Mouse (Mus musculus) right cerebral cortex, postnatal 14 days (tissue): ENCODE results near the gene Psg23.
"Not testable (repeated sequence)": the region's sequence is repeated elsewhere in the genome, so short reads cannot be mapped to it uniquely, and the experiment has no call there.

Experiments
- DNase-seq: peaks from one replicate; pipeline ENCODE4 v3.0.0; 2022

The Psg23 gene

DNA sequence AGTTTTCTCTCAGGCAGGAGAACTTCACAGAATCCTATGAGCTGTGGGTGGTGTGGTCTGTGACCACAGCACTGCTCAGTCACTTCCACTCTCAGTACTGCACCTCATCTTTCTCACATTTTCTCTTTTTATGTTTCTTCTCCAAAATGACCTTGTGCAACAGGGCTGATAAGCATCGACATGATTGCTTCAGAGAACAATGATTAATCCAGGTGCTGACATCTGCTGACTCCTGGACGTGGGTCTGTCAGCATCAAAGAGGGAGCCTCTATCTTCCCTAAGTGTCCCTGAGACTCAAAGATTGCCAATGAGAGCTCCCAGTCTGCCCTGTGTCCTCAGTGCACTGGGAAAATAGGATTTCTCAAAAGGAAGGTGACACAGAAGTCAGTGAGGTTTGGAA, at the start of gene Psg23:
Gene Psg23, minus strand, starts transcription at position 101 of the 400 bp plus-strand sequence.
- DNase-seq, result not testable (repeated sequence)

DNA sequence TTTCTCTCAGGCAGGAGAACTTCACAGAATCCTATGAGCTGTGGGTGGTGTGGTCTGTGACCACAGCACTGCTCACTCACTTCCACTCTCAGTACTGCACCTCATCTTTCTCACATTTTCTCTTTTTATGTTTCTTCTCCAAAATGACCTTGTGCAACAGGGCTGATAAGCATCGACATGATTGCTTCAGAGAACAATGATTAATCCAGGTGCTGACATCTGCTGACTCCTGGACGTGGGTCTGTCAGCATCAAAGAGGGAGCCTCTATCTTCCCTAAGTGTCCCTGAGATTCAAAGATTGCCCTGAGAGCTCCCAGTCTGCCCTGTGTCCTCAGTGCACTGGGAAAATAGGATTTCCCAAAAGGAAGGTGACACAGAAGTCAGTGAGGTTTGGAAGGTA, 40.3 kb upstream of the Psg23 start, which contains the start of gene Psg21:
Gene Psg21, minus strand, starts transcription at position 101 of the 400 bp plus-strand sequence.
- DNase-seq, result not testable (repeated sequence)

DNA sequence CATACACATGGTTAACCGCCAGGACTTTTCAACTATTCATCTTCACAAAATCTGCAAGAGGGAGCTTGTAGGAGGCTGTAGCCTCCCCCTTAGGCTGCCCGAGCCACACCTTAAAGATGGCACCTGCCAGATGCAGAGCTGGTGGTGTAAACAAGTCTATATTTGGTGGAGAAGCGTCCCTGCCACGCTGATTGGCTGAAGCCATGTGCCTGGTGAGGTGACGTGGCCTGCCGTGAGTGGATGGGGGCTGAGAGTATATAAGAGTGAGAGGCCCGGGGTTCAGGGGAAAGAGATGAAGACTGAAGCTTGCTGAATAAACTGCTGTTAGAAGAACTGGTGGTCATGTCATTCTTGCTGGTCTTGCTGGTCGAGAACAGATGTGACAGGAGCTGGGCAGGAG, 10.6 kb upstream of the Psg23 start:
- not testable (repeated sequence) for DNase-seq

GRCm38 (mm10) chr7:18567205-18567604, 49.1 kb downstream of the Psg23 start, which contains the start of gene Psg27:
TSS of gene Psg27 (minus strand) at chr7:18567305.
- DNase-seq, result no peak

GRCm38 (mm10) chr7:18559850-18560249, 56.5 kb downstream of the Psg23 start:
- DNase-seq, result no peak
